Mouse (Mus musculus): Measurements from ENCODE around the gene Adprhl2.

Gene Adprhl2

GRCm38 (mm10) chr4:126273753-126274152 lies 47.8 kb downstream of the Adprhl2 start:
- no peak for DNase-seq (ENCODE audit: extremely low spot score, low read depth, low spot score)

- no peak for DNase-seq (ENCODE audit: extremely low spot score, low read depth, low spot score)
Measured at GRCm38 (mm10) chr4:126269292-126269691, 52.2 kb downstream of the Adprhl2 start.
